Mouse (Mus musculus): ENCODE data around the gene Dut. TPM values are rescaled to one million over a fixed set of nuclear protein-coding genes. Genes with fewer than 3 reads are reported as not detected.
"Not testable (repeated sequence)": the region's sequence is repeated elsewhere in the genome, so short reads cannot be mapped to it uniquely, and the experiment has no call there.

Gene Dut
- polyA plus RNA-seq, 1 experiment from 2014 or later, result 171 TPM

GRCm38 (mm10) chr2:125263056-125263455 is 16.1 kb downstream of the Dut start:
- H3K4me3 ChIP-seq (ENCODE audit: low read depth, low read length), result no peak overlapping the region
- H3K27me3 ChIP-seq (ENCODE audit: control insufficient read depth, insufficient read depth, low read length), result no peaks in the 10 kb centered on the region
- 23% methylated on average over 5 of the region's 5 CpGs for WGBS
- H3K36me3 ChIP-seq (ENCODE audit: control insufficient read depth, insufficient read depth, low read length), result no peaks in the 10 kb centered on the region; the same call in 1 of the 2 replicates
- no peak overlapping the region for H3K9ac ChIP-seq (ENCODE audit: low read length)
- no peak overlapping the region for H3K27ac ChIP-seq (ENCODE audit: low read depth, low read length)
- ATAC-seq (ENCODE audit: insufficient read depth, low FRiP score, low TSS enrichment) (no peak), DNase-seq (ENCODE audit: low spot score) (peak; percentile 41)
- H3K4me2 ChIP-seq (ENCODE audit: low read depth), result no peak overlapping the region
- no peaks in the 10 kb centered on the region for H3K4me1 ChIP-seq (ENCODE audit: control insufficient read depth, insufficient read depth, low read length)
- H3K9me3 ChIP-seq (ENCODE audit: control insufficient read depth, low read length), result no peaks in the 10 kb centered on the region; the same call in 1 of the 2 replicates

GRCm38 (mm10) chr2:125263753-125264152 is 16.8 kb downstream of the Dut start:
- Histone ChIP-seq H3K9ac (ENCODE audit: low read length) (no peak overlapping the region), H3K9me3 (ENCODE audit: control insufficient read depth, low read length) (no peaks in the 10 kb centered on the region; the same call in 1 of the 2 replicates), H3K4me2 (ENCODE audit: low read depth) (no peak overlapping the region), H3K4me1 (ENCODE audit: control insufficient read depth, insufficient read depth, low read length) (no peaks in the 10 kb centered on the region), H3K36me3 (ENCODE audit: control insufficient read depth, insufficient read depth, low read length) (no peaks in the 10 kb centered on the region), H3K27ac (ENCODE audit: low read depth, low read length) (no peak overlapping the region), H3K27me3 (ENCODE audit: control insufficient read depth, insufficient read depth, low read length) (no peaks in the 10 kb centered on the region), H3K4me3 (ENCODE audit: low read depth, low read length) (no peak overlapping the region)
- WGBS, result 24% methylated on average over 9 of the region's 9 CpGs
- ATAC-seq (ENCODE audit: insufficient read depth, low FRiP score, low TSS enrichment), result no peak
- DNase-seq (ENCODE audit: low spot score), result no peak

GRCm38 (mm10) chr2:125268876-125269275 is 21.9 kb downstream of the Dut start:
- no peak for DNase-seq (ENCODE audit: low spot score)
- WGBS, result 65% methylated on average over 1 of the region's 1 CpGs

GRCm38 (mm10) chr2:125275617-125276016 is 28.6 kb downstream of the Dut start:
- Histone ChIP-seq H3K27me3 (ENCODE audit: control insufficient read depth, insufficient read depth, low read length) (no peaks in the 10 kb centered on the region), H3K36me3 (ENCODE audit: control insufficient read depth, insufficient read depth, low read length) (no peaks in the 10 kb centered on the region), H3K4me2 (ENCODE audit: low read depth) (no peak overlapping the region), H3K9ac (ENCODE audit: low read length) (no peak overlapping the region), H3K4me1 (ENCODE audit: control insufficient read depth, insufficient read depth, low read length) (no peaks in the 10 kb centered on the region), H3K27ac (ENCODE audit: low read depth, low read length) (no peak overlapping the region), H3K4me3 (ENCODE audit: low read depth, low read length) (no peak overlapping the region), H3K9me3 (ENCODE audit: control insufficient read depth, low read length) (no peaks in the 10 kb centered on the region)
- no peak for DNase-seq (ENCODE audit: low spot score)
- WGBS, result 71% methylated on average over 5 of the region's 5 CpGs
- ATAC-seq (ENCODE audit: insufficient read depth, low FRiP score, low TSS enrichment), result no peak

More at GRCm38 (mm10) chr2:125268876-125269275, 21.9 kb downstream of the Dut start:
- H3K4me1 ChIP-seq (ENCODE audit: control insufficient read depth, insufficient read depth, low read length), result no peaks in the 10 kb centered on the region
- H3K9me3 ChIP-seq (ENCODE audit: control insufficient read depth, low read length), result no peaks in the 10 kb centered on the region; the same call in 1 of the 2 replicates
- no peak overlapping the region for H3K4me3 ChIP-seq (ENCODE audit: low read depth, low read length)
- no peaks in the 10 kb centered on the region for H3K27me3 ChIP-seq (ENCODE audit: control insufficient read depth, insufficient read depth, low read length)
- H3K9ac ChIP-seq (ENCODE audit: low read length), result no peak overlapping the region
- H3K27ac ChIP-seq (ENCODE audit: low read depth, low read length), result no peak overlapping the region
- no peak for ATAC-seq (ENCODE audit: insufficient read depth, low FRiP score, low TSS enrichment)
- H3K36me3 ChIP-seq (ENCODE audit: control insufficient read depth, insufficient read depth, low read length), result no peaks in the 10 kb centered on the region
- no peak overlapping the region for H3K4me2 ChIP-seq (ENCODE audit: low read depth)

- Histone ChIP-seq H3K27me3 (ENCODE audit: control insufficient read depth, insufficient read depth, low read length) (no peaks in the 10 kb centered on the region), H3K9me3 (ENCODE audit: control insufficient read depth, low read length) (no peaks in the 10 kb centered on the region), H3K36me3 (ENCODE audit: control insufficient read depth, insufficient read depth, low read length) (no peaks in the 10 kb centered on the region), H3K27ac (ENCODE audit: low read depth, low read length) (no peak overlapping the region), H3K9ac (ENCODE audit: low read length) (no peak overlapping the region), H3K4me2 (ENCODE audit: low read depth) (no peak overlapping the region), H3K4me3 (ENCODE audit: low read depth, low read length) (no peak overlapping the region), H3K4me1 (ENCODE audit: control insufficient read depth, insufficient read depth, low read length) (no peaks in the 10 kb centered on the region)
- no peak for ATAC-seq (ENCODE audit: insufficient read depth, low FRiP score, low TSS enrichment)
- DNase-seq (ENCODE audit: low spot score), result no peak
- 79% methylated on average over 5 of the region's 5 CpGs for WGBS
Measured at GRCm38 (mm10) chr2:125276692-125277091, 29.7 kb downstream of the Dut start.

GRCm38 (mm10) chr2:125278474-125278873 is 31.5 kb downstream of the Dut start:
- H3K9me3 ChIP-seq (ENCODE audit: control insufficient read depth, low read length), result no peaks in the 10 kb centered on the region
- WGBS, result 81% methylated on average over 7 of the region's 7 CpGs
- H3K27me3 ChIP-seq (ENCODE audit: control insufficient read depth, insufficient read depth, low read length), result no peaks in the 10 kb centered on the region
- no peak overlapping the region for H3K27ac ChIP-seq (ENCODE audit: low read depth, low read length)
- H3K4me3 ChIP-seq (ENCODE audit: low read depth, low read length), result no peak overlapping the region
- ATAC-seq (ENCODE audit: insufficient read depth, low FRiP score, low TSS enrichment) (no peak), DNase-seq (ENCODE audit: low spot score) (no peak)
- no peak overlapping the region for H3K4me2 ChIP-seq (ENCODE audit: low read depth)
- H3K9ac ChIP-seq (ENCODE audit: low read length), result no peak overlapping the region
- no peaks in the 10 kb centered on the region for H3K36me3 ChIP-seq (ENCODE audit: control insufficient read depth, insufficient read depth, low read length)
- H3K4me1 ChIP-seq (ENCODE audit: control insufficient read depth, insufficient read depth, low read length), result no peaks in the 10 kb centered on the region

GRCm38 (mm10) chr2:125279995-125280394 is 33.0 kb downstream of the Dut start:
- H3K4me3 ChIP-seq (ENCODE audit: low read depth, low read length); H3K27ac ChIP-seq (ENCODE audit: low read depth, low read length); H3K9me3 ChIP-seq (ENCODE audit: control insufficient read depth, low read length); DNase-seq (ENCODE audit: low spot score); H3K36me3 ChIP-seq (ENCODE audit: control insufficient read depth, insufficient read depth, low read length); H3K9ac ChIP-seq (ENCODE audit: low read length); H3K4me1 ChIP-seq (ENCODE audit: control insufficient read depth, insufficient read depth, low read length); H3K27me3 ChIP-seq (ENCODE audit: control insufficient read depth, insufficient read depth, low read length); ATAC-seq (ENCODE audit: insufficient read depth, low FRiP score, low TSS enrichment); H3K4me2 ChIP-seq (ENCODE audit: low read depth): not testable (repeated sequence)
- WGBS, result 92% methylated on average over 9 of the region's 9 CpGs

GRCm38 (mm10) chr2:125282334-125283206 is 35.6 kb downstream of the Dut start:
- ATAC-seq (ENCODE audit: insufficient read depth, low FRiP score, low TSS enrichment), result no peak
- Histone ChIP-seq H3K27me3 (ENCODE audit: control insufficient read depth, insufficient read depth, low read length) (no peaks in the 10 kb centered on the region), H3K4me2 (ENCODE audit: low read depth) (no peak overlapping the region), H3K4me1 (ENCODE audit: control insufficient read depth, insufficient read depth, low read length) (no peaks in the 10 kb centered on the region), H3K36me3 (ENCODE audit: control insufficient read depth, insufficient read depth, low read length) (no peaks in the 10 kb centered on the region), H3K27ac (ENCODE audit: low read depth, low read length) (no peak overlapping the region), H3K9ac (ENCODE audit: low read length) (no peak overlapping the region), H3K4me3 (ENCODE audit: low read depth, low read length) (no peak overlapping the region), H3K9me3 (ENCODE audit: control insufficient read depth, low read length) (no peaks in the 10 kb centered on the region)
- 58% methylated on average over 14 of the region's 14 CpGs for WGBS
- no peak for DNase-seq (ENCODE audit: low spot score)

GRCm38 (mm10) chr2:125285777-125286176 is 38.8 kb downstream of the Dut start:
- DNase-seq (ENCODE audit: low spot score) (no peak), ATAC-seq (ENCODE audit: insufficient read depth, low FRiP score, low TSS enrichment) (no peak)
- no peak overlapping the region for H3K9ac ChIP-seq (ENCODE audit: low read length)
- no peaks in the 10 kb centered on the region for H3K4me1 ChIP-seq (ENCODE audit: control insufficient read depth, insufficient read depth, low read length)
- H3K27me3 ChIP-seq (ENCODE audit: control insufficient read depth, insufficient read depth, low read length), result no peaks in the 10 kb centered on the region
- H3K9me3 ChIP-seq (ENCODE audit: control insufficient read depth, low read length), result no peaks in the 10 kb centered on the region
- H3K36me3 ChIP-seq (ENCODE audit: control insufficient read depth, insufficient read depth, low read length), result no peaks in the 10 kb centered on the region
- no peak overlapping the region for H3K4me3 ChIP-seq (ENCODE audit: low read depth, low read length)
- no peak overlapping the region for H3K4me2 ChIP-seq (ENCODE audit: low read depth)
- WGBS, result 90% methylated on average over 4 of the region's 4 CpGs
- no peak overlapping the region for H3K27ac ChIP-seq (ENCODE audit: low read depth, low read length)

Data from neural tube, embryonic 11.5 days (tissue).